Mouse (Mus musculus) left cerebral cortex, postnatal 25 days (tissue): ENCODE results near the gene Nkx1-2. TPM values are rescaled to one million over a fixed set of nuclear protein-coding genes. Genes with fewer than 3 reads are reported as not detected.

ENCODE experiments used
- DNase-seq, 2 experiments: peaks; one replicate each; pipeline ENCODE4 v3.0.0; 2022; ENCODE audit warnings: low spot score in 2 of 2, mixed read lengths in 1 of 2
- intact Hi-C: fragments of 180-260 bp; cut with DNase I; formaldehyde crosslinking; loops from one replicate; pipeline ENCODE4 v1.15.1; 2025
- total RNA-seq, 2 experiments: library from RNA; stranded (reverse); gene quantifications; 2 replicates each; pipeline ENCODE4 v1.2.3; 2021

Nkx1-2 gene
- not detected for total RNA-seq

DNA sequence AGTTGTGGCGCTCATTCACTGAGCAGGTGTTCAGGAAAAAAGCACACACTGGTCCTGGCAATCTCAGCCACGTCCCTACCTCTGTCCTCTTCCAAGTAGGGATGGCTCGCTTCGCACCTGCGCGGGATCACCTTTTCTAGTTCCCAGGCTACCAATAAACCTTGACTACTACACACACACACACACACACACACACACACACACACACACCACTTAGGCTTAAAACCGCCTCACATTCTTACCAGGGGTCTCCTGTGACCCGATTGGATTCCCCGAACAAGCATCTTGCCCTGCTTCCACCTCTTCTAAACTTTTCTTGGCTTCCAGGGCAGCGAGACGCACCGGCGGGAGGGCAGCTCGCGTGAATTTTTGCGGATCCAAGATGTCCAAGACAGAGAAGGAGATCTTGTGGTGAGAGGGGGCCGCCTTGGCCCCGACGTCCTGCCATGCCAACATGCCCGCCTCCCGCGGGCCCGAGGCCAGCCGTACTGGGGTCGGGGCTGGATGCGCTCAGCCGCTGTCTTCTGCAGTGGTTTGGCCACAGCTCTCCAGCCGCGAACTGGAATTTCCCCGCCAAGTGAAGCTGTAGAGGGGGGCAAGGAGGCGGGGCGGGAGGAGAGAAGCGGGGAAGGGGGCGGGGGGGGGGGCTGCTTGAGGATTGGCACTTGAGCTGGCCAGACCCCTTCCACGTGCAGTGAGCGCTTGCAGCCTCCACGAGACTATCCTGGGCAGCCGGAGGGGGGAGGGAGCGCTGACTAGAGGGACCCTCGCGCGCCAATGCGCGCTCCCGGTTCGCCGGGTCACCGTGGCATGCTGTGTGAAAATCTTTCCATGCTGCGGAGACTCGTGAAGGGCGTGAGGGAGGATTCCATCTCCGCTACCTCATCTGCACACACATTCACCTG, at the start of gene Nkx1-2:
Gene Nkx1-2 (minus strand): TSS at position 567 of the 905 bp plus-strand sequence.
- DNase-seq = no peak
- intact Hi-C loops = no loop called here

DNA sequence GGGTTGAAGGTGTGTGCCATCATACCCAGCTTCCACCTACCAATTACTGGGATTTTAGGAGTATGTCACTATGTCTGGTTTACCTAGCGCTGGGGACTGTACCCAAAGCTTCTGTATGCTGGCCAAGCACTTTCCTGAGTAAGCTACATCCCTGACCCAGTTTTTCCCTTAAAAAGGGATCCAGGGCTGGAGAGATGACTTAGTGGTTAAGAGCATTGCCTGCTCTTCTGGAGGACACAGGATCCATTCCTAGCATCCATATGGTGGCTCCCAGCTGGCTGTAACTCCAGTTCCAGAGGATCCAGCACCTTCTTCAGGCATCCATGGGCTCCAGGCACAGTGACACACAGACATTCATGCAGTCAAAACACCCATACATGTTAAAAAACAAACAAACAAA, 47.1 kb upstream of the Nkx1-2 start:
- peak in 1 of 2 experiments; percentile 25 for DNase-seq
- intact Hi-C loops = no loop called here

DNA sequence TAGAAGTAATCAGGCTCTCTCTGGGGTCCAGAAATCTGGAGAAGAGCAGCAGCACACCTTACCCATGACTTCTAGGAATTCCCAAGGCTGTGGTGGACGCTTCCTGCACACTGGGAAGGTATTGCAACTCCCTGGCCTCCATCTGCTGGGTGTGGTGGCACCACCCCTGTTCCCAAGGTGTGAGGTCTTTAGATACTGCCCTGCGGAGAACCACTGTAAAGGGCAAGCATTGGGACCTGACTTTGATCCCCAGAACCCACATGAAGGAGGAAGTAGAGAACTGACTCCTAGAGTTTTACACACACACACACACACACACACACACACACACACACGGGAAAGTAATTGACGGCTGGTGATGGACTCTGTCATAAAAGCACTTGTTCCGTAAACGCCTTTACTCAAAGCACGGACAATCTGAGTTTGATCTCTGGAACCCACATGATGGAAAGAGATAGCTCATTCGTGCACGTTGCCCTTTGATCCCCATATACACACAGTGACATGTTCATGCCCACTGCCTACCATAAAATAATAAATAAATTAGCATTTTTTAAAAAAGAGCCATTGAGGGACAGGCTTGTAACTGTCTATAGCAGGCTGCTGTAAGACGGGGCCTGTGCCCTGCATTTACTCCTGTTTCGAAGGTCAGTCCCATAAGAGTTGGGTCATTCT, 45.3 kb upstream of the Nkx1-2 start:
- intact Hi-C loops = no loop called here
- DNase-seq = no peak

DNA sequence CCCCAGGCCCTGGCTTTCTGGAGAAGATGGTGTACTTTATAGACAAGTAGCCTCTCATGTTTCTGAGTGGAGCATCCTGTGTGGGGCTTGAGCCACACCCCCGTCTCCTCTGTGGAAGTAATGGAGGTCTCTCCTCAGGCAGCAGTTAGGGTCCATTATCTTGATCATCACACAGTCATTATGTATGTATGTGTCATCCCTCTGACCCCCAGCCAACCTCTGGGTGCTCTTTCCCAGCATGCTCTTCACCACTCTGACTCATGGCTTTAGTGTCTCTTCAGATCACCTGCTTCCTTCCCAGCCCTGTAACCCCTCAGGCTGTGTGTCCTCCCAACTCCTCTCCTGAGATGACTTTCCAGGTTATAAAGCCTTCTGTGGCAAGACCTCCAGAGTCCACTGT, 42.2 kb upstream of the Nkx1-2 start:
- no peak for DNase-seq
- intact Hi-C loops = no loop called here

DNA sequence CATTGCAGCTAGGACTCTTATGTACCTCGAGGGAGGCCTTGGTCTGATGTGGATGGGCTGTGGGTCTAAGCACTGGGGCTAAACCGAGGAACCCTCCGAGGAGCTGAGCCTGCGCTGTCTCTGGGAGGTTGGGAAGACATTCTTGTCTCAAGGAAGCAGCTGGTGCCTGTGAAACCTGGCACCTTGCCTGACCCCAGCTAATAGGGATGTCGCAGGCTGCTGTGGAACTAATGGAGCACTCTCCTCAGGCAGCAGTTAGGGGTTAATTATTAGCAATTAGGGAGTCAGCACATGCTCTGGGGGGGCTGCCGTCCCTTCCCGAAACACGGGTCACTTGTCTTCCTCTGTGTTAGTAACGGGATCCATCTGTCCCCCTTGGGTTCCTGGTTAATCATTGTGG, 41.5 kb upstream of the Nkx1-2 start:
- DNase-seq = no peak
- intact Hi-C loops = no loop called here

DNA sequence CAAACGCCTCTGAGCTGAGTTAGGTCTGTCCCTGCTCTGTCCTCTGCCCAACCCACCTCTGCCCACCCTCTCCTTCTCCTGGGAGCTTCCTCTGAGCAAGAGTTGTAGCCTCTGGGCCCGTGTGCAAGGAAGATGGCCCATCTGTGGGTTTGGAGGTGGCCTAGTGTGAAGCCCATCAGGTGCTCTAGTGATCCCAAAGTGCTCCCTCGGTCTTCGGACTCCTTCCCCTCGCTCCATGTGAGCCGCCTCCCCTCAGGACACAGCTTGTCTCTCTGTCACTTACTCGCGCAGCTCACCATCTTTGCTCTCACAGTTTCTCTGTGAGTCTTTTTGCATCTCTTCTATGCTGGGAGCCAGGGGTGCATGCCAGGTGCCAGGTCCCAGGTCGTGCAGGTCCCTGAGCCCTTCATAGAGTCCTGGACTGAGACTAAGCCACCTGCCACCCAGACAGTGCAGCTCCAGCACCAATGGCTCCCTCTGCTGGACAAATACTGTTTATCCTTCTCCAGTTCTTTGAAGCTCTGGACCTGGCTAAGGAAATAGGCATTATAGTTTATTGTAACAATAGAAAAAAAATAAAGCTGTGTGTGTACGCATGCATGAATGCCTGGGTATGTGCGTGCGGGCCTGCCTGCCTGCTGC, 39.1 kb upstream of the Nkx1-2 start:
- peak; percentile 45 to 69 for DNase-seq
- intact Hi-C loops = loop anchor here (5.0 kb wide), 2 partner anchors 61 to 411 kb away; partner anchors contain the start of gene Oat

DNA sequence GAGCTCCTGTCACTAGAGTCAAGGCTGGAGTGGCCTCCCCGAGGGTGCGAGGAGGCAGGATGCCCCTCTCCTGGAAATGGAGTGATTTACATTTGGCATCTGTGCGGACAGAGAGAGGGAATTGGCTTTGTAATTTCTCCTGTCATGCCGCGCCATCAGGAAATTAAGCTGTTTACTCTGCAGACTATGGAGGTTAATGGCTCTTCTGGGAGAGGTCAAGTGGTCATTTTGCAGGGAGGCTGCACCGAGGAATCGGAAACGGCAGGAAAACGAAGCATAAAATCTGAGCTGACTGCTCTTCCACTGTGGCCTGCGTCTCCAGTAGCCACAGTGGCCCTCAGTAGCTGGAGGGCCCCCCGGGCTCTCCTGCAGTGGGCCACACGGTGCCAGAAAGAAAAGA, 37.9 kb upstream of the Nkx1-2 start:
- no peak for DNase-seq
- intact Hi-C loops = loop anchor here (5.0 kb wide), 2 partner anchors 60 to 410 kb away; partner anchors contain the start of gene Oat

DNA sequence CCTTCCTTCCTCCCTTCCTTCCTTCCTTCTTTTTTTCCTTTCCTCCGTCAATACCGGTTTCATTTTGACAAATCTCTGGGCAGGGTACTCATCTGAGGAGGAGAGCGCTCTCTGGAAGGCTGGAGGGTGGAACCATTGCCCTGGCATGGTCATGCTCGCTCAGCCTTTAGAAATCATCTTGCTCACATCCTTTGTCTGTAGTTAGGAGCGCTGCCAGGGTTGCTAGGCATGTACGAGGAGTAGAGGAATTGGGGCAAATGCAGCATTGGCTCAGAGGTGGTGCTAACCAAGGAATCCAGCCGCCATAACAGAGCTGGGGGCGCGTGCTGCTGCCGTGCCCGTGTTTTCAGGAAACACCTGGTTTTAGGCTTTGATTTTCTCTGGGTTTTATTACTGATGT, 31.9 kb upstream of the Nkx1-2 start:
- DNase-seq = peak; percentile 36 to 63
- intact Hi-C loops = no loop called here

DNA sequence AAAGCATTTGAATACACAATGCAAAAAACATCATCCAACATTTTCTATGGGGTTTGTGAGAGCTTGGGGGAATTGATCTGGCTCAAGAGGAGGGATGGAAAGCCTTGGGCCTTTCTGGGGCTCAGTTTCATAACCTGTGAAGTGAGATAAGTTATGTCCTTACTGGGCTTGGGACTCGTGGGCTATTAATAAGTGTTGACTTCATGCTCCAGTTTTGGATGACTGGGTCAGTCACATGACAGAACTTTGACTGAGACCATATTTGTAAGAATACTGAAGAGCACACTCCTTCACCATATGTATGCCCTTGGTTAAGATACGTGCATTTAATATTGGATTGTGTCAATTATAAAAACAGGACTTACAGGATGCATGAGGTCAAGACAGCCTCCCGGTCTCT, 28.0 kb upstream of the Nkx1-2 start:
- no peak for DNase-seq
- intact Hi-C loops = no loop called here

DNA sequence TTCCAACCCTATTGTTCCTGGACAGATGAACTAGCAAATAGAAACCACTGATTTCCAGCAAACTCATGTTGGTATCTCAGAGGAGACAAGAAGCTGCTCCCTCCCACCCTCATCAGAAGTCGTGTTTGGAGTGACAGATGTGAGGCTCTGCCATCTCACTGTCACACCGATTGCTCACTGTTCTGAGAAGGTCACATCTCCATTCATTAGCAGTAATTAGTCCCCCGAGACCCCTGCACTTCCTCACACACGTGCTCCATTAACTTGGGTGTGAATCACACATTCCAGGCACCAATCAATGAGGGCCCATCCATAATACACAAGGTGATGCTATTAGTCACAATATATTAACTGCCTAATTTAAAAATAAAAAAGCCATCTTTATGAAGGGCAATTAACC, 26.7 kb upstream of the Nkx1-2 start:
- no peak for DNase-seq
- intact Hi-C loops = no loop called here

DNA sequence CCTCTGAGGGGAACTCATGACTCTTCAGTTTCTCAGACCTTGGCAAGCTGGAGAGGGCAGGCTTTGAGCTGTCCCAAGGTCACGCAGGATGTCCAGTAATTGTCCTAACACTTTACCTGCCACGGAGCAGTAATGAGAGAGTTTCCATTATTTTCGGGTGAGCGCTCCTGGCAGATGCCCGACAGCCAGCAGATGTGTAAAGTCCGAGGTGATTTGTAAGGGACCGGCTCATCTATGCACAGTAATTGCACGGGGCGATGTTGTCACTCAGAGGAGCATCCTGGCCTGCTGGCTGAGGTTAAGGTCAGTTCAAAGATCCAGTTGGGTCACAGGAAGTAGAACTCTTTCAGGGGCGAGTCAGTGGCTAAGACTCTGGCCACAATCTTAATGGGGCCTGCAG, 24.7 kb upstream of the Nkx1-2 start:
- intact Hi-C loops = no loop called here
- no peak for DNase-seq

DNA sequence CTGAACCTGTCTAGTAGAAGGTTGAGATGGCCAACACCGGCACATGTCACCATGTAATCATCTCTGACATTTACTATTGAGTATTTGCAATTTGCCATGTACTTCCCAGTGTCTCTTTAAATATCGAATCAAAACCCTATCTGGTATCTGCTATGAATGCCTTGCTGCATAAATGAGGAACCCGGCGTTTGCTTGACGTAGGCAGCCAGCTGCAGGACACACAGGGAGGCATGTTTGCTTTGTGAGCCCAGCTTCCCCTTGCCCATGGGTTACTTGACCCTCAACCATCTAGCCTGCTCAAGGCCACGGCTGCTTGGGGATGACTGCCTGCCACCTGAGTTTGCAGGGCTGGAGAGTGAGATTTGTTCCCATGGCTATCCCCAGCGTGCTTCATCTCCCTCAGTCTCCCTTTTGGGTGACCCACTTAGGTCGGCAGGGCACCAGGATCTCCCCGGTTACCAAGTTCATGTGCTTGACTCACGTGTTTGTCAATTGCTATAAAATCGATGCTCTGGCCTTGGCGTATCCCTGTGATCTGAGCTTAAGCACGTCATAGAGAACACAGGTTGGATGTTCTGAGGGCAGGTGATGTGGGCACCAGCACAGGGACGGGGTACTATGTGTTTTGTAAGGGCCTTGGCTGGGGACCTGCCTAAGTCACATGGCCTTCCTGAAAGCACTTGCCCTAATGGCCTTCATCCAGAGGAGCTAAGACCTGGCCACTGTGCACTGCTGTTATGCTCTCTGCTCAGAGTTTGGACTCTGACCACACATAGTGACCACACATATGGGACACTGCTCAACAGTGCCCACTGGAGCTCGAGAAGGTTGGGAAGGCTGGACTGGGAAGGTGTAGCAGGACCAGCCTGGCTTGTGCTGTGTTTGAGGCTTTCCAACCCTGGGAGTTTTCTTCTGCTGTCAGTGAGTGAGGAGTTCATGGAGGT, 20.8 kb upstream of the Nkx1-2 start:
- no peak for DNase-seq
- intact Hi-C loops = no loop called here

DNA sequence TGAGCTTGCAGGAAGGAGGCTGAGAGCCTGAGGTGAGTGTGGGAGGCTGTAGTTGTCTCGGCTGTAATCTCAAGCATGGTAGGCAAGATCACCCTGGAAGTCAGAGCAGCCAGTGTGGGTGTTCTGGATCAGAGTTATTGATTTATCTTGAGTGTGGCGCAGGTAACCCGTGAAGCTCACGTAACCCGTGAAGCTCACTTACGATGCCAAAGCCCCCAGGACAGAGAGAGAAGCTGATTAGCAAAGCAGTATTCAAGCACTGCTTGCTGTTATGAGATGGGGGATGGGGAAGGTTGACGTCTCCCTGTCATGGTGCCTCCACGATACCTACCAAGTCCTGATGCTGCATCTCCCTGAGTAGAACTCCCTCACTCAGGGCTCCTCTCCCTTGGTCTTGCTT, 20.1 kb upstream of the Nkx1-2 start:
- intact Hi-C loops = no loop called here
- no peak for DNase-seq

DNA sequence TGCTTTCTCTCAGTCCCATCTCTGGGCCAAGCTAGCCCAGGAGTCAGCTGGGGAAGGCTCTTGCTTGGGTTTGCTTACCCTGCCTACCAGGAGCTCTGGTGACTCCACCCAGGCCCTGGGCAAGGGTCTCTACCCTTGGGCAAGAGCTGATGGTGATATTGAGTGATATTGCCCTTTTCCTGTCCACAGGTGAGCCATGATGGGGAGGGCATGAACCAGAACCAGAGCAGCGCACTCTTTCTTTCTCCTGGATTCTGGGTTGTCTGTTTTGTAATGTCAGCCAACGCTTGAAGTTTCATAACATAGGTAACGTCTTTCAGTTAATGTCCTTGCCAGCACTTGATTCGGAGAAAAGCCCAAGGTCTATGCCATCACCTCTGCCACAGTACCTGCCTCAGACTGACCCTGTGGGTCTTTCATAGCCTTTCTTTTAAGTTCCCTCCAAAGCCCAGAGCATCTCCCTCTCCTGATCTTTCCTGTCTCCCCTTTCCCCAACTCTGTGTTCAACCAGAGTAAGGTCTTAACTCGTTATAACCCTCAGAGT, 17.7 kb upstream of the Nkx1-2 start:
- no peak for DNase-seq
- intact Hi-C loops = no loop called here

DNA sequence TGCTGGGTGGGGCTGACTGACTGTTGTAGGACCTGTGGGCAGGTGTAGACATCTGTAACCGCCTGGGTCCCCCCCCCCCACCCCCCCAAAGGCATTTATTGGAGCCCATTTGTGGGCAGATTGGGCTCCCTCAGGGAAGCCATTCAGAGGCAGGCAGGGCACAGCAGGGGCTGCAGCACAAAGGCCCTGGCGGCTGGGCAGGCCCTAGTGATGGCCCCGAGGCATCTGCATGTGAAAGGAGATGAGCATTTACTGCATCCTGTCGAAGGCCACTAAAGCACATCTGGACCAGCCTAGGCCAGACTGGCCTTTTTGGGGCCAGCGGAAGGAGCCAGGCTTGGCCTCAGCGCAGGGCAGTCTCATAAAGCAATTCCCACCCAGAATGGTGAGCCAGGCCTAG, 17.0 kb upstream of the Nkx1-2 start:
- DNase-seq = no peak
- intact Hi-C loops = no loop called here

DNA sequence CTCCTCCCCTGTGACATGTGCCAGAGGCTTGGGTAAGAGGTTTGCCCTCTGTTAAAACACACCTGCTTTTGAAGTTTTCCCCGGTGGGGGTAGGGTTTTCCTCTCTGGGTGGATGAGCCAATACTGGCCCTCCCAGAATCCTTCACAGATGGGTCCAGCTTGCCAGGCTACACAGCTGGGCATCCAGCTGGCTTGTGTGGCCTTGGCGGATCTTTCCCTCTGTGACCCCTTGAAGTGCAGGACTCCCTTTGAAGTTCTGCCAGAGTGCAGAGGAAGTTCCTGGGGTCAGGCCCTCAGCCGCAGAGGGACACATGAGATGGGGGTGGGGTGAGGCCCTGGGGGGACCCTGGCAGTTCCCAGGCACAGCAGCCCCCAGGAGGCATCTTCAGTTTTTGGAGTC, 15.9 kb upstream of the Nkx1-2 start:
- intact Hi-C loops = no loop called here
- no peak for DNase-seq

DNA sequence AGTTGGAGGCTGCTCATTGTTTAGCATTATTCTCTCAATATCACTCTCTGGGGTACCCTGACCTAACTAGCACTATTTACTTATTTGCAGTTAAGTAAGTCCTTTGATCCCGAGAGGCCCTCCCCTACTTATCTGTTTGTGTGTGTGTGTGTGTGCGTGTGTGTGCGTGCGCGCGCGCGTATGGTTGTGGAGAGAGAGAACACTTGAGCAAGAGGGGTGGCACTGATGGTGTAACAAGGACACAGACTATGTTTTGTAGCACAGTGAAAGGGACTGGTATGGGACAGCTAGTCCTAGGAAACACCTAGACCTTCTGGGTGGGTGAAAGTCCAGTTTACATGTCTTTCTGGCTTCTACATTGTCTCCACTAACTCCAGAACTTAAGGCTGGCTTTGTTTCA, 12.1 kb upstream of the Nkx1-2 start:
- intact Hi-C loops = no loop called here
- no peak for DNase-seq

DNA sequence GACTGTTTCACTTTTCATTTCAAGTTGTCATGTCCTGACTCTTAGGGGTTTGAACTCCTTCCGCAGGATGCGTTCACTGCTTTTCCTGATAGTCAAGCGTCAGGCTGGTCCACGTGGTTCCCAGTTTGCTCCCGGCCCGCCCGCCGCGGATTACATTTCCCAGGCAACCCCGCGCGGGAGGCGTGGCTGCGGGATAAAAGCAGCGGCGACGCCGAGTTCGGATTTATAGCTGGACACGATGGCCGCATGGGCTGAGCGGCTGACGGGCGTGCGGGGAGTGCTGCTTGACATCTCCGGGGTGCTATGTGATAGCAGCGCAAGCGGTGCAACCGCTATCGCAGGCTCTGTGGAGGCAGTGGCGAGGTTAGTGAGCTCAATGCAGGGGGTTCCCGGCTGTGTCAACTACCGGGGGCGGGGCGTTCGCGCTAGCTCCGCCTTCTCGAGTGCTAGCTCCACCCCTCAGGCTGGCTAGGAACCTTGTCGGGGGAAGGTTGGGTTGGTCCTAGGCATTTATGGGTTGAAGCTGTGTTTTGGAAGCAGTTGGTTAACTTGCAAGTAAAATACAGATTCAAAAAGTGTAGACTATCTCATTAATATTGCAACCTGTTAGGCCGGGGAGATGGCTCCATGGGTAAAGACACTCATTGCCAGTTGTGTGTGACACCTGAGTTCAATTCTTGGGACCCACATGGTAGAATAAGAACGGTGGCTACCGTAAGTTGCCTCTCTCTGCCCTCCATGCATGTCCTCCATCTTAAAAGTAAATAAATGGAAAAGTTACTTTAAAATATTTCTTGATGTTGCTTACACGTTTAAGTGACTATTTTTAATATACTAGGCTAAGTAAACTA, 11.3 kb upstream of the Nkx1-2 start, which contains the start of gene Lhpp:
Gene Lhpp (plus strand): TSS at position 171 of the 851 bp plus-strand sequence.
- DNase-seq = peak; percentile 79 to 84
- intact Hi-C loops = no loop called here
